Mouse (Mus musculus): ENCODE measurements at regions not wholly inside any gene's neighbourhood (a gene's known extent, or its start where the extent isn't known, plus 50 kb on each side); places are given as distances from the start of the nearest gene placed in this dataset.

DNA sequence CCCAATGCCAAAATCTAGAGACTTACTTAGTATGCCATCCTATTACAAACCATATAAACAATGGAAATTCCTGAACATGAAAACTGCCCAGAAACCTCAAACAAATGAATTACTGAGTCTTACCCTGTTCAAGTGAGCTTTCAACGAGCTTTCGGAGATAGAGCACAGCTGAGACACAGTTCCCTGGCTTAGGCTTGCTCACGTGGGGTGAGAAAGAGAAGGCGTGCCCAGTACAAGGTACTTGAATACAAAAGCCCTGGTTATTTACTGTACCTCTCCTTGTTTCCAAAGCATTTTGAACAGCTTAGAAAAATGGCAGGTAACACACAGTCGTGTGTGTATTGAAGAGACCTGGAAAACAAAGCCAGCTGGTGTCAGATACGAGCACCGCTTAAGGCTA is 191.8 kb upstream of the Sox9 start:
- no peak for ATAC-seq (ENCODE audit: low read depth)
- no peak overlapping the region for H3K9ac ChIP-seq (ENCODE audit: low read depth, low read length)
- no peaks in the 10 kb centered on the region for H3K4me1 ChIP-seq (ENCODE audit: control insufficient read depth, low read depth, low read length)
- H3K27me3 ChIP-seq (ENCODE audit: control insufficient read depth, insufficient read depth, low read depth, low read length), result no peaks in the 10 kb centered on the region
- no peak overlapping the region for H3K27ac ChIP-seq (ENCODE audit: low read length)
- H3K9me3 ChIP-seq (replicated peaks; ENCODE audit: control insufficient read depth, low read length), result no peaks in the 10 kb centered on the region
- H3K36me3 ChIP-seq (ENCODE audit: control insufficient read depth, insufficient read depth), result no peaks in the 10 kb centered on the region
- no peak overlapping the region for H3K4me3 ChIP-seq (ENCODE audit: low read depth, low read length)
- H3K4me2 ChIP-seq (ENCODE audit: low read depth, low read length), result no peak overlapping the region
- WGBS (ENCODE audit: insufficient replicate concordance), result 65% methylated on average over 7 of the region's 7 CpGs

GRCm38 (mm10) chr11:112592411-112593020 is 189.5 kb upstream of the Sox9 start:
- Histone ChIP-seq H3K4me2 (ENCODE audit: low read depth, low read length) (no peak overlapping the region), H3K9me3 (replicated peaks; ENCODE audit: control insufficient read depth, low read length) (no peaks in the 10 kb centered on the region), H3K36me3 (ENCODE audit: control insufficient read depth, insufficient read depth) (no peaks in the 10 kb centered on the region), H3K27ac (ENCODE audit: low read length) (no peak overlapping the region), H3K4me1 (ENCODE audit: control insufficient read depth, low read depth, low read length) (no peaks in the 10 kb centered on the region), H3K4me3 (ENCODE audit: low read depth, low read length) (no peak overlapping the region), H3K27me3 (ENCODE audit: control insufficient read depth, insufficient read depth, low read depth, low read length) (no peaks in the 10 kb centered on the region), H3K9ac (ENCODE audit: low read depth, low read length) (no peak overlapping the region)
- WGBS (ENCODE audit: insufficient replicate concordance), result 58% methylated on average over 6 of the region's 6 CpGs
- ATAC-seq (ENCODE audit: low read depth), result no peak

DNA sequence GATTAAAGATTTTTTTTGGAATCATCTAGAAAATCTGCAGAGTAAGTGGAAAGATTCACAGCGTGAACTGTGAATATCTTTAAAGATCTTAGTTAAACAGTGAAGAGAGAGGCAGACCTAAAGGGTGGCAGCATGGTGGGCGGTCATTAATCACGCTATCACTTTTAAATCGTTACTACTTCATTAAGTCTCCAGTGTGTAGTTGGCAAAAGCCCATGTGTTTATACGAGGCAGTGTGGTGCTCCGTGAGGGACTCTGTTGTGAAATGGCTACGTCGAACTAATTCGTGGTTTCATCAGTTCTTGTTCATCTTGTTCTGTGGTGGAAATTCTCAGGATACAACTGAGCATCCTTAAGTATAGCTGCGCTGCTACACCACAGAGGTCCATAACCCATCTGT is 188.2 kb upstream of the Sox9 start:
- H3K9ac ChIP-seq (ENCODE audit: low read depth, low read length), result no peak overlapping the region
- no peak overlapping the region for H3K27ac ChIP-seq (ENCODE audit: low read length)
- no peaks in the 10 kb centered on the region for H3K9me3 ChIP-seq (replicated peaks; ENCODE audit: control insufficient read depth, low read length)
- WGBS (ENCODE audit: insufficient replicate concordance), result 73% methylated on average over 10 of the region's 10 CpGs
- H3K36me3 ChIP-seq (ENCODE audit: control insufficient read depth, insufficient read depth), result no peaks in the 10 kb centered on the region
- H3K4me3 ChIP-seq (ENCODE audit: low read depth, low read length), result no peak overlapping the region
- H3K4me1 ChIP-seq (ENCODE audit: control insufficient read depth, low read depth, low read length), result no peaks in the 10 kb centered on the region
- ATAC-seq (ENCODE audit: low read depth), result no peak
- no peaks in the 10 kb centered on the region for H3K27me3 ChIP-seq (ENCODE audit: control insufficient read depth, insufficient read depth, low read depth, low read length)
- H3K4me2 ChIP-seq (ENCODE audit: low read depth, low read length), result no peak overlapping the region

- Histone ChIP-seq H3K4me1 (ENCODE audit: control insufficient read depth, low read depth, low read length) (no peaks in the 10 kb centered on the region), H3K36me3 (ENCODE audit: control insufficient read depth, insufficient read depth) (no peaks in the 10 kb centered on the region), H3K27me3 (ENCODE audit: control insufficient read depth, insufficient read depth, low read depth, low read length) (no peaks in the 10 kb centered on the region), H3K27ac (ENCODE audit: low read length) (no peak overlapping the region), H3K9ac (ENCODE audit: low read depth, low read length) (no peak overlapping the region), H3K4me2 (ENCODE audit: low read depth, low read length) (no peak overlapping the region), H3K4me3 (ENCODE audit: low read depth, low read length) (no peak overlapping the region), H3K9me3 (replicated peaks; ENCODE audit: control insufficient read depth, low read length) (no peaks in the 10 kb centered on the region)
- ATAC-seq (ENCODE audit: low read depth), result no peak
- 64% methylated on average over 1 of the region's 1 CpGs for WGBS (ENCODE audit: insufficient replicate concordance)
Observed at GRCm38 (mm10) chr11:112607359-112607758, 174.7 kb upstream of the Sox9 start.

DNA sequence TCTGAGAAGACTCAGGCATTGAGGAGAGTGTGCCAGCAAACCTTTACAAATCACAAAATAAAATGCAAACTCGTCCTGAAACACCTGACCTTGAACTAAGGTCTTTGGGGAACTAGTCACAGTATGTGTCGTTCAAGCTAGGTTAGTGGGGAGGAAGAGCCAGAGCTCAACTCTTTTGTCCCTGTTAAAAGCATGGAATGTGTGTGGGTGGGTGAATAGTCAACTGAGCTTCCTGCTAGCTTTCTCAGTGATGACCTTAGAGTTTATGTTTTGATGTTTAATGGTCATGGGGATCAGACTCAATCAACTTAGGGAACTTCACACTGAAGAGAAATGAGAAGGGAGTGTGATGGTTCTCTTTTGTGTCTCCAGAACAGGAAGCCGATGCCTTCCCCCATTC is 172.7 kb upstream of the Sox9 start:
- H3K9ac ChIP-seq (ENCODE audit: low read depth, low read length), result no peak overlapping the region
- H3K27me3 ChIP-seq (ENCODE audit: control insufficient read depth, insufficient read depth, low read depth, low read length), result no peaks in the 10 kb centered on the region
- no peaks in the 10 kb centered on the region for H3K36me3 ChIP-seq (ENCODE audit: control insufficient read depth, insufficient read depth)
- no peaks in the 10 kb centered on the region for H3K9me3 ChIP-seq (replicated peaks; ENCODE audit: control insufficient read depth, low read length)
- no peak overlapping the region for H3K4me3 ChIP-seq (ENCODE audit: low read depth, low read length)
- no peak for ATAC-seq (ENCODE audit: low read depth)
- 38% methylated on average over 3 of the region's 3 CpGs for WGBS (ENCODE audit: insufficient replicate concordance)
- no peaks in the 10 kb centered on the region for H3K4me1 ChIP-seq (ENCODE audit: control insufficient read depth, low read depth, low read length)
- no peak overlapping the region for H3K27ac ChIP-seq (ENCODE audit: low read length)
- H3K4me2 ChIP-seq (ENCODE audit: low read depth, low read length), result no peak overlapping the region

DNA sequence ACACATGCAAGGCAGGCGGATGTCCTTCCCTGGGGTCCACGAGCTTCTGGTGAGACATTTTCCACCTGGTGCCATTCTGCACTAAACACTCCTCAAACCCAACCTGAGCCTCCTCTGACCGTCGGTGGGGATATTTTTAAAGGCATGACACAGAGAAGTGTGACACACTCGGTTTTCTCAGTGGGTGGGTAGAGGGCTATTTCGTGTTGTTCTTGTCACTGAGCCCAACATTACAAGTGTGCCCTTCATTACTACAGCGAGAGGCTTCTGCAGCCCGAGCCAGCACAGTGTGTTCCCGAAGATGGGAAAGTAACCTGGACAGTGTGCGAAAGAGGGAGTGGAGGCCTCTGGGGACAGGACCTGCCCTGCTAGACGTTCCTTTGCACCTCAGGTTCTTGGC is 171.0 kb upstream of the Sox9 start:
- ATAC-seq (ENCODE audit: low read depth), result no peak
- H3K27me3 ChIP-seq (ENCODE audit: control insufficient read depth, insufficient read depth, low read depth, low read length), result no peaks in the 10 kb centered on the region
- 65% methylated on average over 11 of the region's 11 CpGs for WGBS (ENCODE audit: insufficient replicate concordance)
- no peaks in the 10 kb centered on the region for H3K4me1 ChIP-seq (ENCODE audit: control insufficient read depth, low read depth, low read length)
- H3K27ac ChIP-seq (ENCODE audit: low read length), result no peak overlapping the region
- no peak overlapping the region for H3K4me2 ChIP-seq (ENCODE audit: low read depth, low read length)
- no peaks in the 10 kb centered on the region for H3K9me3 ChIP-seq (replicated peaks; ENCODE audit: control insufficient read depth, low read length)
- no peak overlapping the region for H3K4me3 ChIP-seq (ENCODE audit: low read depth, low read length)
- H3K9ac ChIP-seq (ENCODE audit: low read depth, low read length), result no peak overlapping the region
- H3K36me3 ChIP-seq (ENCODE audit: control insufficient read depth, insufficient read depth), result no peaks in the 10 kb centered on the region

- no peak for ATAC-seq (ENCODE audit: low read depth)
- Histone ChIP-seq H3K36me3 (ENCODE audit: control insufficient read depth, insufficient read depth) (no peaks in the 10 kb centered on the region), H3K4me3 (ENCODE audit: low read depth, low read length) (no peak overlapping the region), H3K27me3 (ENCODE audit: control insufficient read depth, insufficient read depth, low read depth, low read length) (no peaks in the 10 kb centered on the region), H3K27ac (ENCODE audit: low read length) (no peak overlapping the region), H3K4me1 (ENCODE audit: control insufficient read depth, low read depth, low read length) (no peaks in the 10 kb centered on the region), H3K9ac (ENCODE audit: low read depth, low read length) (no peak overlapping the region), H3K9me3 (replicated peaks; ENCODE audit: control insufficient read depth, low read length) (no peaks in the 10 kb centered on the region), H3K4me2 (ENCODE audit: low read depth, low read length) (no peak overlapping the region)
- 64% methylated on average over 4 of the region's 4 CpGs for WGBS (ENCODE audit: insufficient replicate concordance)
Observed at GRCm38 (mm10) chr11:112615629-112616028, 166.4 kb upstream of the Sox9 start.

- 50% methylated on average over 2 of the region's 2 CpGs for WGBS (ENCODE audit: insufficient replicate concordance)
- Histone ChIP-seq H3K4me1 (ENCODE audit: control insufficient read depth, low read depth, low read length) (no peaks in the 10 kb centered on the region), H3K36me3 (ENCODE audit: control insufficient read depth, insufficient read depth) (no peaks in the 10 kb centered on the region), H3K4me3 (ENCODE audit: low read depth, low read length) (no peak overlapping the region), H3K27ac (ENCODE audit: low read length) (no peak overlapping the region), H3K9me3 (replicated peaks; ENCODE audit: control insufficient read depth, low read length) (no peaks in the 10 kb centered on the region), H3K27me3 (ENCODE audit: control insufficient read depth, insufficient read depth, low read depth, low read length) (no peaks in the 10 kb centered on the region), H3K9ac (ENCODE audit: low read depth, low read length) (no peak overlapping the region), H3K4me2 (ENCODE audit: low read depth, low read length) (no peak overlapping the region)
- no peak for ATAC-seq (ENCODE audit: low read depth)
Observed at GRCm38 (mm10) chr11:112616942-112617341, 165.1 kb upstream of the Sox9 start.

DNA sequence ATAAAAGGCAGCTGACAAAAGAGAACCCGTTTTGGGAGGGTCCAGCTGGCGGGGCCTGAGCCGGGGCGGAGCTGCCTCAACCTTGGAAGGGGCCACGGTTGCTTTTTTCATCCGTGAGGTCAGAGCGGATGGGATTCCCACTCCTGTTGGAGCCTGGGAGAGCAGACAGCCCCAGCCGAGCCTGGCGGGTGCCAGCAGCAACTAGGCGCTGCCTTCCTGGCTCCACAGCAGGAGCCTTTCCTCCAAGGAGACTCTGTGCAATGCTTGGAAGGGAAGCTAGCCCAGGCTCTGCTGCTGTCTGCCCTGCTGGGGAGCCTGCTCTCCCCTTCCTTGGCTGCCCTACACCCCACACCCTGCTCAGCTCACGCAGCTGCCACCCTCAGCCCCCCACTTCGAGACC is 161.1 kb upstream of the Sox9 start:
- Histone ChIP-seq H3K27me3 (ENCODE audit: control insufficient read depth, insufficient read depth, low read depth, low read length) (no peaks in the 10 kb centered on the region), H3K36me3 (ENCODE audit: control insufficient read depth, insufficient read depth) (no peaks in the 10 kb centered on the region), H3K27ac (ENCODE audit: low read length) (no peak overlapping the region), H3K9me3 (replicated peaks; ENCODE audit: control insufficient read depth, low read length) (no peaks in the 10 kb centered on the region), H3K4me3 (ENCODE audit: low read depth, low read length) (no peak overlapping the region), H3K4me1 (ENCODE audit: control insufficient read depth, low read depth, low read length) (no peaks in the 10 kb centered on the region), H3K4me2 (ENCODE audit: low read depth, low read length) (no peak overlapping the region), H3K9ac (ENCODE audit: low read depth, low read length) (no peak overlapping the region)
- ATAC-seq (ENCODE audit: low read depth), result no peak
- 33% methylated on average over 12 of the region's 12 CpGs for WGBS (ENCODE audit: insufficient replicate concordance)
